ENCODE assay signal across 15 mouse cellular contexts in the genomic region with DNA sequence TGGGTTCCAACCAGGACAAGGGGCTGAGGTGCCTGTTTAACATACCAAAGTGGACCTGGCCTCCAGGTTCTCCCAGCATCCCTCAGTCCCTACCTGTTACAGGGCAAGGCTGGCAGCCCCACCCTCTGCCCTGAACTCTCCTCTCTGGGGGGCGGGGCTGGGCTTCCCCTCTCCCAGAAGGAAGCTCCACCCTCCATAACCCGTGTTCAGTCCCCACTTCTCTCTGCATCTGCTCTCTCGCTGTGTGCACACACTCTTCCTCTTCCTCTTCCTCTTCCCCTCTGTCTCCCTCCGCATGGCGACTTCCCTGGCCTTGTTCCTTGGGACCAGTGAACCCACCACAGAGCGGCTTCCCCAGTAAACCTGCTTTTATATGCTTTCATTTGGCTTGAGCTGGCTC.
DNase-seq lines count a peak whose midpoint lies in the region; ATAC-seq and TF ChIP-seq lines count a peak whose summit lies in the region.
"Had no signal": no experiment of that assay in that cellular context is flagged by ENCODE, and none has a peak within 500 bp of the region (broad histone marks: within the 10 kb centered on the region; RNA-seq: fewer than 3 reads in every experiment).

No protein-coding gene starts in this region.

- TF ChIP-seq CTCF in gastrocnemius, adult 2 months (IDR thresholded peaks at IDR 0.05), result no peak

- H3K4me3 ChIP-seq in gastrocnemius, adult 2 months, result no peak overlapping the region
- no peak overlapping the region for H3K4me3 ChIP-seq in limb, embryonic 11.5 days (ENCODE audit: low read depth, low read length)
- no peak overlapping the region for H3K4me3 ChIP-seq in limb, embryonic 10.5 days

- ATAC-seq in limb, embryonic 11.5 days (ENCODE audit: insufficient number of reproducible peaks, low FRiP score, low TSS enrichment, low read depth), result no peak
- ATAC-seq in granulocyte monocyte progenitor cell, adult 5-6 weeks (replicated peaks; ENCODE audit: poor library complexity, severe bottlenecking), result peak; percentile 91
- ATAC-seq in megakaryocyte, adult 5-6 weeks (ENCODE audit: poor library complexity, severe bottlenecking), result peak; percentile 35; the same call in 1 of the 2 replicates

- H3K27ac ChIP-seq in gastrocnemius, adult 2 months, result no peak overlapping the region
- no peak overlapping the region for H3K27ac ChIP-seq in limb, embryonic 11.5 days (replicated peaks; ENCODE audit: low read depth, low read length)
- no peak overlapping the region for H3K27ac ChIP-seq in limb, embryonic 10.5 days

- no peaks in the 10 kb centered on the region for H3K9me3 ChIP-seq in limb, embryonic 11.5 days (ENCODE audit: control insufficient read depth, low read length)
- no peaks in the 10 kb centered on the region for H3K9me3 ChIP-seq in limb, embryonic 10.5 days (replicated peaks)

- 0 out of 2 replicates have a peak overlapping the region, but pooled peaks have one; percentile 7 for H3K4me2 ChIP-seq in limb, embryonic 11.5 days (ENCODE audit: low read depth, severe bottlenecking)

- DNase-seq in gastrocnemius, adult 2 months, result peak; percentile 3
- DNase-seq in gastrocnemius, adult 8-10 months (ENCODE audit: low spot score in 2 of 2), result no peak
- no peak for DNase-seq in limb, embryonic 11.5 days (ENCODE audit: low spot score)
- DNase-seq in limb, embryonic 10.5 days (ENCODE audit: low spot score), result no peak
- no peak for DNase-seq in Muller cell, postnatal 12 days (ENCODE audit: inconsistent ontology term)
- DNase-seq in layer of hippocampus, postnatal 25 days (ENCODE audit: extremely low spot score in 1 of 2, low spot score in 1 of 2), result no peak
- DNase-seq: adrenal gland, postnatal 25 days; cerebellum, postnatal 14 days; heart, adult 18-20 months; kidney, adult 9 months; lung, adult 18-20 months; right cerebral cortex, postnatal 4 days; thymus, postnatal 14 days had no signal

- WGBS in limb, embryonic 11.5 days, result 24% methylated on average over 6 of the region's 6 CpGs
- WGBS in limb, embryonic 10.5 days, result 27% methylated on average over 6 of the region's 6 CpGs

- 0 out of 2 replicates have a peak, but pooled peaks cover 3% of the 10 kb centered on the region for H3K27me3 ChIP-seq in limb, embryonic 11.5 days (ENCODE audit: control insufficient read depth, insufficient read depth, low read length)
- peaks cover 22% of the 10 kb centered on the region for H3K27me3 ChIP-seq in limb, embryonic 10.5 days (ENCODE audit: low read depth, poor library complexity, severe bottlenecking)

- peaks cover 3% of the 10 kb centered on the region; the same call in 1 of the 2 replicates for H3K4me1 ChIP-seq in limb, embryonic 11.5 days (ENCODE audit: control insufficient read depth, insufficient read depth, low read length)
- H3K4me1 ChIP-seq in limb, embryonic 10.5 days, result peaks cover 7% of the 10 kb centered on the region

- no peak overlapping the region for H3K9ac ChIP-seq in limb, embryonic 11.5 days (ENCODE audit: low read length)

- intact Hi-C loops in gastrocnemius, adult 2 months (cut with DNase I), result no loop called here

- H3K36me3 ChIP-seq in limb, embryonic 11.5 days (ENCODE audit: control insufficient read depth, insufficient read depth, low read length), result no peaks in the 10 kb centered on the region
- H3K36me3 ChIP-seq in limb, embryonic 10.5 days, result no peaks in the 10 kb centered on the region
